Mouse (Mus musculus): Measurements from ENCODE around the gene Fxyd7.

DNA sequence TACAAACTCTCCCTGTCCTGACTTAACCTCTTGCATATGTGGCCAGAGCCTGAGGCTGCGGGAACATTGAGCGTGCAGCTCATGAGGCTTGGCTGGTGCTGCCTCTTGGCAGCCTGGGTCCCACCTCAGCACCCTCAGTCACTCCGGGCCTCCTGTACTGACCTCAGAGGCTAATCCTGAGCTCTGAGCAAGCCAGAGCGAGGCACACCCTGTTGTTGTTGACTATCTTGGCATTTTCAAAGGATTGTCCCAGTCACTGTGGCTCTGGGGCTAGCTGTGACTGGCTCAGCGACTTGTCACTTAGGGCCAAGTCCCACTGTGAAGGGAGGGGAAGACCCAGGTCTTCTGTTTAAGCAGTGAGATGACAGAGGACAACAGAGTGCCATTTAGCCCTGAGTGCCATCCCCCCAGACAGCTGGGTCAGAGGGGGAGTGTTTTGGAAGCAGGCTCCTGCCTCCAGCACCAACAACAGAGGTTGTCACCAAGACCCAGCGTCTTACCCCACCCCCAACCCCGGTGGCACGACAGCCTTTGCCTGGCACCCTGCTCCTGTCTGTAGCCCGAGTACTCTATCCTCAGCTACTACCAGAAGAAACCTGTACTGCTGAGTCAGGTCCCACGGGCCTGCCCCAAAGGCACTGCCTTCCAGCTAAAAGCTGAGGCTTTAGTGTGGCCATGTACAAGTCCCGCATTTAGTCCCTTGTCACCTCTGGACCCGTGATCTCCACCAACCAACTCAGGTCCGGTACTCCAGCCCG is 31.7 kb upstream of the Fxyd7 start:
- TF ChIP-seq CTCF (IDR thresholded peaks at IDR 0.05; ENCODE audit: insufficient read depth, low read depth, low read length), result no peak
- TF ChIP-seq POLR2A (IDR thresholded peaks at IDR 0.05; ENCODE audit: insufficient read depth, low read depth, low read length), result no peak
